Comparison of ENCODE assay signal across 9 mouse cellular contexts in genomic region chr1:131970661-131971520, GRCm38 (mm10). TPM values are rescaled to one million over a fixed set of nuclear protein-coding genes. Genes with fewer than 3 reads are reported as not detected.
A peak's percentile ranks its signal among the peaks of the same experiment; 100 is the strongest.
DNase-seq lines count a peak whose midpoint lies in the region; ATAC-seq and TF ChIP-seq lines count a peak whose summit lies in the region.
"Had no signal": no experiment of that assay in that cellular context is flagged by ENCODE, and none has a peak within 500 bp of the region (broad histone marks: within the 10 kb centered on the region; RNA-seq: fewer than 3 reads in every experiment).

No protein-coding gene starts in this region.

- no peaks in the 10 kb centered on the region for H3K36me3 ChIP-seq in kidney, postnatal 0 days (ENCODE audit: insufficient read depth, low read length)
- H3K36me3 ChIP-seq in embryonic facial prominence, embryonic 12.5 days, result no peaks in the 10 kb centered on the region
- no peaks in the 10 kb centered on the region for H3K36me3 ChIP-seq in limb, embryonic 12.5 days
- no peaks in the 10 kb centered on the region for H3K36me3 ChIP-seq in neural tube, embryonic 15.5 days

- H3K9ac ChIP-seq in kidney, postnatal 0 days (ENCODE audit: low read depth, low read length), result 0 out of 2 replicates have a peak overlapping the region, but pooled peaks have one; percentile 19
- peak overlapping the region; percentile 25; the same call in 1 of the 2 replicates for H3K9ac ChIP-seq in embryonic facial prominence, embryonic 12.5 days
- peak overlapping the region; percentile 37 for H3K9ac ChIP-seq in limb, embryonic 12.5 days (replicated peaks)
- no peak overlapping the region for H3K9ac ChIP-seq in neural tube, embryonic 15.5 days (replicated peaks)

- DNase-seq in kidney, postnatal 0 days (ENCODE audit: low spot score), result no peak
- DNase-seq in kidney, postnatal 25 days, result no peak
- no peak for DNase-seq in adipocyte (ENCODE audit: low spot score)
- DNase-seq in gastrocnemius, adult 18-20 months (ENCODE audit: low spot score), result no peak
- DNase-seq: layer of hippocampus, postnatal 36 days had no signal

- no peak for ATAC-seq in kidney, postnatal 0 days (replicated peaks; ENCODE audit: low FRiP score, low read depth)
- ATAC-seq in embryonic facial prominence, embryonic 12.5 days (ENCODE audit: insufficient number of reproducible peaks, insufficient read depth, low FRiP score, low TSS enrichment), result peak; percentile 19; the same call in 1 of the 2 replicates
- peak; percentile 68 for ATAC-seq in limb, embryonic 12.5 days (ENCODE audit: insufficient number of reproducible peaks, insufficient read depth, low FRiP score, low TSS enrichment, low read depth)
- ATAC-seq in neural tube, embryonic 15.5 days (ENCODE audit: low FRiP score), result no peak
- no peak for ATAC-seq in inflammation-experienced regulatory T-cells, adult 6 months

- H3K9me3 ChIP-seq in kidney, postnatal 0 days (replicated peaks; ENCODE audit: low read length), result no peaks in the 10 kb centered on the region
- no peaks in the 10 kb centered on the region for H3K9me3 ChIP-seq in embryonic facial prominence, embryonic 12.5 days
- H3K9me3 ChIP-seq in limb, embryonic 12.5 days, result no peaks in the 10 kb centered on the region
- H3K9me3 ChIP-seq in neural tube, embryonic 15.5 days (replicated peaks), result no peaks in the 10 kb centered on the region

- no peak overlapping the region for H3K4me3 ChIP-seq in kidney, postnatal 0 days (replicated peaks; ENCODE audit: low read depth, low read length)
- H3K4me3 ChIP-seq in embryonic facial prominence, embryonic 12.5 days, result no peak overlapping the region
- no peak overlapping the region for H3K4me3 ChIP-seq in limb, embryonic 12.5 days (replicated peaks)
- H3K4me3 ChIP-seq in neural tube, embryonic 15.5 days (replicated peaks), result no peak overlapping the region

- H3K4me1 ChIP-seq in kidney, postnatal 0 days (replicated peaks; ENCODE audit: insufficient read depth, low read length), result peaks cover 46% of the 10 kb centered on the region
- H3K4me1 ChIP-seq in embryonic facial prominence, embryonic 12.5 days, result peaks cover 33% of the 10 kb centered on the region
- peaks cover 56% of the 10 kb centered on the region for H3K4me1 ChIP-seq in limb, embryonic 12.5 days (replicated peaks)
- peaks cover 21% of the 10 kb centered on the region for H3K4me1 ChIP-seq in neural tube, embryonic 15.5 days

- WGBS in kidney, postnatal 0 days, result 13% methylated on average over 16 of the region's 16 CpGs
- 5% methylated on average over 16 of the region's 16 CpGs for WGBS in embryonic facial prominence, embryonic 12.5 days
- 4% methylated on average over 16 of the region's 16 CpGs for WGBS in limb, embryonic 12.5 days
- WGBS in neural tube, embryonic 15.5 days, result 5% methylated on average over 15 of the region's 16 CpGs

- no peak for TF ChIP-seq CTCF in kidney, postnatal 0 days (IDR thresholded peaks at IDR 0.05; ENCODE audit: low read depth)

- H3K27me3 ChIP-seq in kidney, postnatal 0 days (ENCODE audit: insufficient read depth, low read length), result no peaks in the 10 kb centered on the region
- H3K27me3 ChIP-seq in embryonic facial prominence, embryonic 12.5 days, result peaks cover 22% of the 10 kb centered on the region
- H3K27me3 ChIP-seq in limb, embryonic 12.5 days, result peaks cover 26% of the 10 kb centered on the region
- H3K27me3 ChIP-seq in neural tube, embryonic 15.5 days (replicated peaks), result no peaks in the 10 kb centered on the region; the same call in 1 of the 2 replicates

- peak overlapping the region; percentile 77 for H3K27ac ChIP-seq in kidney, postnatal 0 days
- H3K27ac ChIP-seq in embryonic facial prominence, embryonic 12.5 days, result peak overlapping the region; percentile 71
- H3K27ac ChIP-seq in limb, embryonic 12.5 days, result peak overlapping the region; percentile 76
- no peak overlapping the region for H3K27ac ChIP-seq in neural tube, embryonic 15.5 days (replicated peaks)

- peak overlapping the region; percentile 18; the same call in 1 of the 2 replicates for H3K4me2 ChIP-seq in kidney, postnatal 0 days (ENCODE audit: low read length)
- H3K4me2 ChIP-seq in embryonic facial prominence, embryonic 12.5 days (replicated peaks), result peak overlapping the region; percentile 31
- H3K4me2 ChIP-seq in limb, embryonic 12.5 days, result peak overlapping the region; percentile 35
- H3K4me2 ChIP-seq in neural tube, embryonic 15.5 days, result 0 out of 2 replicates have a peak overlapping the region, but pooled peaks have one; percentile 2

RNA-seq across cellular contexts. Expression of gene Slc45a3, which starts 8.1 kb away (rescaled TPM):
- polyA plus RNA-seq in kidney, postnatal 0 days (2015; fragmentation: Nextera tagmentation; extraction: Ambion mirVana), result 9.1 and 10.1 TPM in 2 replicates
- 3.8 and 3.9 TPM in 2 replicates for polyA plus RNA-seq in embryonic facial prominence, embryonic 12.5 days (2016; fragmentation: Nextera tagmentation; extraction: Ambion mirVana)
- polyA plus RNA-seq in limb, embryonic 12.5 days (2016; fragmentation: Nextera tagmentation; extraction: Ambion mirVana), result 2.2 and 3.0 TPM in 2 replicates
- polyA plus RNA-seq in neural tube, embryonic 15.5 days (2015; fragmentation: Nextera tagmentation; extraction: Ambion mirVana), result 2.0 and 3.0 TPM in 2 replicates
- 1 to 10 TPM; 1.4 to 2.2 TPM for total RNA-seq in gastrocnemius, adult 18-20 months (2021)
- polyA plus RNA-seq in inflammation-experienced regulatory T-cells, adult 6 months (2017; shearing (Covaris generic)), result not detected

RNA-seq across cellular contexts. Expression of gene Elk4, which starts 36.5 kb away (rescaled TPM):
- 21.4 and 22.0 TPM in 2 replicates for polyA plus RNA-seq in kidney, postnatal 0 days (2015; fragmentation: Nextera tagmentation; extraction: Ambion mirVana)
- 18.1 and 18.7 TPM in 2 replicates for polyA plus RNA-seq in embryonic facial prominence, embryonic 12.5 days (2016; fragmentation: Nextera tagmentation; extraction: Ambion mirVana)
- polyA plus RNA-seq in limb, embryonic 12.5 days (2016; fragmentation: Nextera tagmentation; extraction: Ambion mirVana), result 18.1 and 19.6 TPM in 2 replicates
- 8.0 and 15.4 TPM in 2 replicates for polyA plus RNA-seq in neural tube, embryonic 15.5 days (2015; fragmentation: Nextera tagmentation; extraction: Ambion mirVana)
- 10 to 100 TPM; 70.3 to 82.8 TPM for total RNA-seq in gastrocnemius, adult 18-20 months (2021)
- 10 to 100 TPM; 50.1 to 81.8 (median 79.3) TPM for polyA plus RNA-seq in inflammation-experienced regulatory T-cells, adult 6 months (2017; shearing (Covaris generic))

Comparison
In these comparisons a context has a peak if more than half of its experiments do, and no peak if none do; other contexts are left out.
1. ATAC-seq: peak in embryonic facial prominence, embryonic 12.5 days (single experiment) and limb, embryonic 12.5 days (single experiment); none in kidney, postnatal 0 days (single experiment), neural tube, embryonic 15.5 days (single experiment) and inflammation-experienced regulatory T-cells, adult 6 months (single experiment).
2. Peak in every context shown above with its lines, with median percentiles within 50 percentile points of each other: H3K4me2 ChIP-seq.